Mouse (Mus musculus): ENCODE measurements around the gene Ms4a6c. TPM values are rescaled to one million over a fixed set of nuclear protein-coding genes. Genes with fewer than 3 reads are reported as not detected.
"Not testable (repeated sequence)": the region's sequence is repeated elsewhere in the genome, so short reads cannot be mapped to it uniquely, and the experiment has no call there.

Gene Ms4a6c
- polyA plus RNA-seq, 1 experiment from 2014 or later, result not detected

GRCm38 (mm10) chr19:11482684-11483083, 13.5 kb downstream of the Ms4a6c start:
- no peak for ATAC-seq
- CTCF ChIA-PET, result no interaction called here

GRCm38 (mm10) chr19:11483941-11484340, 14.8 kb downstream of the Ms4a6c start:
- no peak for ATAC-seq
- no peak for DNase-seq (ENCODE audit: low read depth, low spot score)
- CTCF ChIA-PET, result no interaction called here
- TF ChIP-seq CTCF (IDR thresholded peaks at IDR 0.05), result no peak
- in situ Hi-C loops (cut with MboI; ENCODE audit: low pct_unique_long_range_greater_than_20kb), result no loop called here
- POLR2A ChIA-PET, result no interaction called here
- H3K27me3 ChIP-seq, result peaks cover 30% of the 10 kb centered on the region

More at GRCm38 (mm10) chr19:11482684-11483083, 13.5 kb downstream of the Ms4a6c start:
- DNase-seq (ENCODE audit: low read depth, low spot score), result no peak
- POLR2A ChIA-PET, result no interaction called here
- in situ Hi-C loops (cut with MboI; ENCODE audit: low pct_unique_long_range_greater_than_20kb), result no loop called here
- no peak for TF ChIP-seq CTCF (IDR thresholded peaks at IDR 0.05)
- H3K27me3 ChIP-seq, result peaks cover 26% of the 10 kb centered on the region

GRCm38 (mm10) chr19:11484388-11484787, 15.2 kb downstream of the Ms4a6c start:
- in situ Hi-C loops (cut with MboI; ENCODE audit: low pct_unique_long_range_greater_than_20kb), result no loop called here
- no peak for ATAC-seq
- ChIA-PET CTCF (no interaction called here), POLR2A (no interaction called here)
- no peak for DNase-seq (ENCODE audit: low read depth, low spot score)
- H3K27me3 ChIP-seq, result peaks cover 32% of the 10 kb centered on the region
- no peak for TF ChIP-seq CTCF (IDR thresholded peaks at IDR 0.05)

GRCm38 (mm10) chr19:11485266-11485665, 16.1 kb downstream of the Ms4a6c start:
- DNase-seq (ENCODE audit: low read depth, low spot score), result no peak
- CTCF ChIA-PET, result interaction anchor here (1.1 kb wide), 1 partner anchor 13 kb away, joined by 3 read pairs; no protein-coding TSS in a partner anchor
- in situ Hi-C loops (cut with MboI; ENCODE audit: low pct_unique_long_range_greater_than_20kb), result no loop called here
- ATAC-seq, result no peak
- TF ChIP-seq CTCF (IDR thresholded peaks at IDR 0.05), result no peak
- POLR2A ChIA-PET, result interaction anchor here (0.9 kb wide), 1 partner anchor 9 kb away, joined by 4 read pairs; no protein-coding TSS in a partner anchor
- peaks cover 35% of the 10 kb centered on the region for H3K27me3 ChIP-seq

GRCm38 (mm10) chr19:11485746-11486145, 16.6 kb downstream of the Ms4a6c start, which contains the start of gene Gm8369:
Gm8369 (plus strand) TSS chr19:11485938.
- ATAC-seq (no peak), DNase-seq (ENCODE audit: low read depth, low spot score) (no peak)
- CTCF ChIA-PET, result interaction anchor here (1.1 kb wide), 2 partner anchors 13 to 14 kb away, joined by 3 read pairs; no protein-coding TSS in a partner anchor
- H3K27me3 ChIP-seq, result peaks cover 34% of the 10 kb centered on the region
- TF ChIP-seq CTCF (IDR thresholded peaks at IDR 0.05), result no peak
- POLR2A ChIA-PET, result interaction anchor here (0.9 kb wide), 1 partner anchor 10 kb away, joined by 4 read pairs; no protein-coding TSS in a partner anchor
- in situ Hi-C loops (cut with MboI; ENCODE audit: low pct_unique_long_range_greater_than_20kb), result no loop called here

- ATAC-seq (no peak), DNase-seq (ENCODE audit: low read depth, low spot score) (no peak)
- H3K27me3 ChIP-seq, result peaks cover 30% of the 10 kb centered on the region
- in situ Hi-C loops (cut with MboI; ENCODE audit: low pct_unique_long_range_greater_than_20kb), result no loop called here
- ChIA-PET CTCF (interaction anchor here (1.1 kb wide), 1 partner anchor 14 kb away, joined by 3 read pairs; no protein-coding TSS in a partner anchor), POLR2A (no interaction called here)
- TF ChIP-seq CTCF (IDR thresholded peaks at IDR 0.05), result no peak
Observed at GRCm38 (mm10) chr19:11486599-11486998, 17.4 kb downstream of the Ms4a6c start.

GRCm38 (mm10) chr19:11491406-11492189, 22.4 kb downstream of the Ms4a6c start:
- no peak for ATAC-seq
- DNase-seq (ENCODE audit: low read depth, low spot score), result no peak
- TF ChIP-seq CTCF (IDR thresholded peaks at IDR 0.05), result no peak
- ChIA-PET CTCF (no interaction called here), POLR2A (no interaction called here)
- in situ Hi-C loops (cut with MboI; ENCODE audit: low pct_unique_long_range_greater_than_20kb), result no loop called here
- H3K27me3 ChIP-seq, result peaks cover 18% of the 10 kb centered on the region

GRCm38 (mm10) chr19:11492671-11493070, 23.5 kb downstream of the Ms4a6c start:
- ChIA-PET CTCF (no interaction called here), POLR2A (no interaction called here)
- in situ Hi-C loops (cut with MboI; ENCODE audit: low pct_unique_long_range_greater_than_20kb), result no loop called here
- DNase-seq (ENCODE audit: low read depth, low spot score) (no peak), ATAC-seq (no peak)
- TF ChIP-seq CTCF (IDR thresholded peaks at IDR 0.05), result no peak
- peaks cover 19% of the 10 kb centered on the region for H3K27me3 ChIP-seq

GRCm38 (mm10) chr19:11494519-11494918, 25.4 kb downstream of the Ms4a6c start:
- DNase-seq (ENCODE audit: low read depth, low spot score), result no peak

GRCm38 (mm10) chr19:11496361-11496760, 27.2 kb downstream of the Ms4a6c start:
- CTCF ChIA-PET, result no interaction called here
- ATAC-seq, result no peak
- TF ChIP-seq CTCF (IDR thresholded peaks at IDR 0.05), result no peak
- DNase-seq (ENCODE audit: low read depth, low spot score), result no peak
- POLR2A ChIA-PET, result no interaction called here
- in situ Hi-C loops (cut with MboI; ENCODE audit: low pct_unique_long_range_greater_than_20kb), result loop anchor here (5.0 kb wide), 1 partner anchor 51 kb away; no protein-coding TSS in a partner anchor
- peaks cover 33% of the 10 kb centered on the region for H3K27me3 ChIP-seq

More at GRCm38 (mm10) chr19:11494519-11494918, 25.4 kb downstream of the Ms4a6c start:
- in situ Hi-C loops (cut with MboI; ENCODE audit: low pct_unique_long_range_greater_than_20kb), result no loop called here
- ChIA-PET POLR2A (interaction anchor here (0.6 kb wide), 1 partner anchor 123 kb away, joined by 3 read pairs; no protein-coding TSS in a partner anchor), CTCF (interaction anchor here (0.9 kb wide), 1 partner anchor 19 kb away, joined by 3 read pairs; no protein-coding TSS in a partner anchor)
- TF ChIP-seq CTCF (IDR thresholded peaks at IDR 0.05), result no peak
- ATAC-seq, result no peak
- H3K27me3 ChIP-seq, result peaks cover 29% of the 10 kb centered on the region

GRCm38 (mm10) chr19:11497300-11497699, 28.1 kb downstream of the Ms4a6c start:
- H3K27me3 ChIP-seq, result peaks cover 37% of the 10 kb centered on the region
- POLR2A ChIA-PET; CTCF ChIA-PET; ATAC-seq; DNase-seq (ENCODE audit: low read depth, low spot score): not testable (repeated sequence)
- in situ Hi-C loops (cut with MboI; ENCODE audit: low pct_unique_long_range_greater_than_20kb), result loop anchor here (5.0 kb wide), 1 partner anchor 50 kb away; no protein-coding TSS in a partner anchor

Measured in Patski (cell line).